Mouse (Mus musculus) cerebellum, postnatal 25 days (tissue): Measurements from ENCODE around the gene Ncoa4.

Source experiments
- DNase-seq, 2 experiments: peaks; one replicate each; pipeline ENCODE4 v3.0.0; 2021; ENCODE audit warnings: mixed read lengths in 2 of 2

Ncoa4 gene

DNA sequence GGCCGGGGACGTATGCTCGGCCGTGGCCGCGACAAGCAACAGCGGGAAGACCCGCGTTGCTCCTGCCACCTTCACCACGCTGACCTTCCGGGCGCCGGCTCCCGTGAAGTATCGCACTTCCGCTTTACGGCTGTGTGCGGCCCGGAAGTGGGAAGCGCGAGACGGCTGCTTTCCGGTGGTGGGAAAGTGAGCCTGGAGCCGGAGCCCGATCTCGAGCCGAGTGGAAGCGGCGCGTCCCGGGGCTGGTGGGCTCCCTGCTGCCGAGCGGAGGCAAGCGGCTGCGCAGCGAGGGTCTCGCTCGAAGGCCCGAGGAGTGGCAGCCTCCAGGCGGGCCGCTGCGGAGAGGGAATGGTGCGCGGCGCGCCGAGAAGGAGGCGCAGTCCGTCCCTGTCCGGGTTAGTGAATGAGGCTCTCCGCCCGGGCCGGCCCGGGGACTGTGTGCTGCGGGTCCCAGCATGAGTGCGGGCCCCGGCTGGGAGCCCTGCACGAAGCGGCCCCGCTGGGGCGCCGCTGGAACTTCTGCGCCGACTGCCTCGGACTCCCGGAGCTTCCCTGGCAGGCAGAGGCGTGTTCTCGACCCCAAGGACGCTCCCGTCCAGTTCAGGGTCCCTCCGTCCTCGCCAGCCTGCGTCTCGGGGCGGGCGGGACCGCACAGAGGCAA is 42.3 kb downstream of the Ncoa4 start, which contains the start of the genes Timm23 and Parg:
Timm23 (minus strand) TSS at position 108 of the 661 bp plus-strand sequence.
Parg (plus strand) TSS at position 159 of the 661 bp plus-strand sequence.
- DNase-seq, result peak; percentile 92 to 94

- DNase-seq, result no peak
Observed at GRCm38 (mm10) chr14:32226601-32227000, 66.9 kb downstream of the Ncoa4 start.

GRCm38 (mm10) chr14:32228996-32229395 is 69.3 kb downstream of the Ncoa4 start:
- DNase-seq, result peak; percentile 50 to 77
